8 mouse cellular contexts compared by ENCODE assay signal in genomic region chr4:118083217-118083951, GRCm38 (mm10). TPM values are rescaled to one million over a fixed set of nuclear protein-coding genes. Genes with fewer than 3 reads are reported as not detected.
A peak's percentile ranks its signal among the peaks of the same experiment; 100 is the strongest.
DNase-seq lines count a peak whose midpoint lies in the region; ATAC-seq and TF ChIP-seq lines count a peak whose summit lies in the region.

No protein-coding gene starts in this region.

- H3K9me3 ChIP-seq in hindbrain, embryonic 10.5 days, result no peaks in the 10 kb centered on the region
- H3K9me3 ChIP-seq in lung, embryonic 15.5 days, result no peaks in the 10 kb centered on the region

- H3K4me2 ChIP-seq in lung, embryonic 15.5 days, result peak overlapping the region; percentile 20; the same call in 1 of the 2 replicates

- H3K9ac ChIP-seq in lung, embryonic 15.5 days, result no peak overlapping the region

- TF ChIP-seq CTCF in thymus, adult 2 months (IDR thresholded peaks at IDR 0.05; ENCODE audit: borderline replicate concordance, control insufficient read depth, extremely low read depth, insufficient read depth, low read length, poor library complexity), result peak; percentile 91

- no peaks in the 10 kb centered on the region for H3K36me3 ChIP-seq in hindbrain, embryonic 10.5 days
- no peaks in the 10 kb centered on the region for H3K36me3 ChIP-seq in lung, embryonic 15.5 days
- H3K36me3 ChIP-seq in thymus, adult 2 months (ENCODE audit: control insufficient read depth, insufficient read depth, low read length), result no peaks in the 10 kb centered on the region

- TF ChIP-seq POLR2A in thymus, adult 2 months (IDR thresholded peaks at IDR 0.05; ENCODE audit: control insufficient read depth, extremely low read depth, insufficient read depth, low read length, poor library complexity), result no peak

- peaks cover 19% of the 10 kb centered on the region; the same call in 1 of the 2 replicates for H3K4me1 ChIP-seq in hindbrain, embryonic 10.5 days (replicated peaks)
- H3K4me1 ChIP-seq in lung, embryonic 15.5 days, result peaks cover 16% of the 10 kb centered on the region
- no peaks in the 10 kb centered on the region for H3K4me1 ChIP-seq in thymus, adult 2 months (replicated peaks; ENCODE audit: control insufficient read depth, insufficient read depth, low read length)

- no peak overlapping the region for H3K4me3 ChIP-seq in hindbrain, embryonic 10.5 days
- no peak overlapping the region for H3K4me3 ChIP-seq in lung, embryonic 15.5 days
- no peak overlapping the region for H3K4me3 ChIP-seq in thymus, adult 2 months (ENCODE audit: control insufficient read depth, insufficient read depth, low read length)

- DNase-seq in MN1 (ENCODE audit: low spot score), result peak; percentile 79
- DNase-seq in cerebellum, adult 9-10 months, result peak; percentile 94
- peak; percentile 80 to 97 for DNase-seq in frontal cortex, adult 2 months (ENCODE audit: extremely low spot score in 1 of 2, low spot score in 1 of 2)
- DNase-seq in hindbrain, embryonic 10.5 days (ENCODE audit: low spot score), result peak; percentile 94
- peak; percentile 93 for DNase-seq in layer of hippocampus, adult 9-10 months (ENCODE audit: low spot score)
- peak; percentile 78 for DNase-seq in ovary, adult 18-20 months (ENCODE audit: low spot score)
- DNase-seq in thymus, adult 2 months, result peak; percentile 79

- no peak overlapping the region for H3K27ac ChIP-seq in hindbrain, embryonic 10.5 days
- no peak overlapping the region for H3K27ac ChIP-seq in lung, embryonic 15.5 days
- H3K27ac ChIP-seq in thymus, adult 2 months (ENCODE audit: control insufficient read depth, insufficient read depth, low read length), result no peak overlapping the region

- no peaks in the 10 kb centered on the region for H3K27me3 ChIP-seq in hindbrain, embryonic 10.5 days (ENCODE audit: insufficient read depth, poor library complexity, severe bottlenecking)
- no peaks in the 10 kb centered on the region for H3K27me3 ChIP-seq in lung, embryonic 15.5 days
- no peaks in the 10 kb centered on the region for H3K27me3 ChIP-seq in thymus, adult 2 months (ENCODE audit: control insufficient read depth, insufficient read depth, low read length)

- WGBS in hindbrain, embryonic 10.5 days, result 41% methylated on average over 14 of the region's 14 CpGs
- WGBS in lung, embryonic 15.5 days, result 24% methylated on average over 14 of the region's 14 CpGs
- WGBS in thymus, adult 2 months, result 48% methylated on average over 14 of the region's 14 CpGs

- ATAC-seq in lung, embryonic 15.5 days (ENCODE audit: borderline replicate concordance, extremely low read depth, low FRiP score, low TSS enrichment), result peak; percentile 86

RNA-seq across cellular contexts. Expression of gene St3gal3, which starts 51.3 kb away (rescaled TPM):
- polyA plus RNA-seq in frontal cortex, adult 2 months (2012; rRNA removed), result 50.9 and 53.0 TPM in 2 replicates
- polyA plus RNA-seq in hindbrain, embryonic 10.5 days (2016; fragmentation: Nextera tagmentation; extraction: Ambion mirVana), result 6.2 and 10.8 TPM in 2 replicates
- polyA plus RNA-seq in lung, embryonic 15.5 days (2015; fragmentation: Nextera tagmentation; extraction: Ambion mirVana), result 8.1 and 9.1 TPM in 2 replicates
- 19.3 TPM in 2 replicates for polyA plus RNA-seq in thymus, adult 2 months (2012; rRNA removed)
